Mouse (Mus musculus): ENCODE measurements around the gene C2cd3. TPM values are rescaled to one million over a fixed set of nuclear protein-coding genes. Genes with fewer than 3 reads are reported as not detected.

C2cd3 gene
- 28.9 and 29.7 TPM in 2 replicates for polyA plus RNA-seq (2011; ENCODE audit: insufficient read depth, insufficient read length, low read depth, missing spikeins)

- peak within 1 kb of the TSS; percentile 78 for H3K4me3 ChIP-seq (ENCODE audit: low read depth, low read length)
- H3K9me3 ChIP-seq (replicated peaks; ENCODE audit: control insufficient read depth, insufficient read depth, low read length, poor library complexity, severe bottlenecking), result no peaks in the 10 kb centered on the region
- H3K36me3 ChIP-seq (ENCODE audit: control insufficient read depth, insufficient read depth, low read length, poor library complexity, severe bottlenecking), result peaks cover 8% of the 10 kb centered on the region
- no peak within 1 kb of the TSS for H3K27ac ChIP-seq (ENCODE audit: insufficient read depth, low read length)
- no peaks in the 10 kb centered on the region for H3K27me3 ChIP-seq (ENCODE audit: control insufficient read depth, insufficient read depth, low read length, poor library complexity, severe bottlenecking)
- no peaks in the 10 kb centered on the region for H3K4me1 ChIP-seq (ENCODE audit: control insufficient read depth, insufficient read depth, low read length)
- H3K9ac ChIP-seq (ENCODE audit: low read depth, poor library complexity, severe bottlenecking), result peak within 1 kb of the TSS; percentile 75
- TF ChIP-seq CTCF (IDR thresholded peaks at IDR 0.05; ENCODE audit: low read depth, low read length), result peak; percentile 26
- peak; percentile 88 for TF ChIP-seq POLR2A (IDR thresholded peaks at IDR 0.05; ENCODE audit: insufficient read depth, low read length)
- no peak for TF ChIP-seq EP300 (IDR thresholded peaks at IDR 0.05; ENCODE audit: insufficient read depth, low read depth, low read length)
Measured at GRCm38 (mm10) chr7:100371495-100372451, at the start of gene C2cd3, which contains the start of gene Ppme1. Gene C2cd3, plus strand, starts transcription at chr7:100372233. Gene Ppme1, minus strand, starts transcription at chr7:100372307.

DNA sequence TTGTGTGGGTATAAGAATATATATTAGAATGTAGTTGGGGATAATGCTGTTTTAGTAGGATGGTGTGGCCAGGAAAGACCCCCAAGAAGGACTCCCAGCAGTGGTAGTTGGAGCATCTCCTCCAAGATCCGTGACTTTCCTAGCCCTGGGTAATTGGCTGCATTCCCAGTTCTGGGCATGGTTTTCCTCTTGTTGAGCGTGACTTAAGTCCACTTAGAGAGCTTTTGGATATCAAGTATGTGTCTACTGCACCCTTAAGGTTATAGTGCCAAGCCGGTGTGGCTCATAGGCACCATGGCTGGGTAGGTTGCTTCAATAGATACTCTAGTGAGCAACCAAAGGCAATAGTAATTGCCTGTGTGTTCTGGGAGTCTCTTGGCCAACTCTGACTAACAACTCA, 48.3 kb upstream of the C2cd3 start:
- H3K36me3 ChIP-seq (ENCODE audit: control insufficient read depth, insufficient read depth, low read length, poor library complexity, severe bottlenecking), result no peaks in the 10 kb centered on the region
- H3K9me3 ChIP-seq (replicated peaks; ENCODE audit: control insufficient read depth, insufficient read depth, low read length, poor library complexity, severe bottlenecking), result no peaks in the 10 kb centered on the region
- no peak for TF ChIP-seq EP300 (IDR thresholded peaks at IDR 0.05; ENCODE audit: insufficient read depth, low read depth, low read length)
- TF ChIP-seq CTCF (IDR thresholded peaks at IDR 0.05; ENCODE audit: low read depth, low read length), result no peak
- no peak for TF ChIP-seq POLR2A (IDR thresholded peaks at IDR 0.05; ENCODE audit: insufficient read depth, low read length)
- no peaks in the 10 kb centered on the region for H3K4me1 ChIP-seq (ENCODE audit: control insufficient read depth, insufficient read depth, low read length)
- no peaks in the 10 kb centered on the region for H3K27me3 ChIP-seq (ENCODE audit: control insufficient read depth, insufficient read depth, low read length, poor library complexity, severe bottlenecking)
- H3K9ac ChIP-seq (ENCODE audit: low read depth, poor library complexity, severe bottlenecking), result no peak overlapping the region
- H3K27ac ChIP-seq (ENCODE audit: insufficient read depth, low read length), result no peak overlapping the region
- H3K4me3 ChIP-seq (ENCODE audit: low read depth, low read length), result no peak overlapping the region

DNA sequence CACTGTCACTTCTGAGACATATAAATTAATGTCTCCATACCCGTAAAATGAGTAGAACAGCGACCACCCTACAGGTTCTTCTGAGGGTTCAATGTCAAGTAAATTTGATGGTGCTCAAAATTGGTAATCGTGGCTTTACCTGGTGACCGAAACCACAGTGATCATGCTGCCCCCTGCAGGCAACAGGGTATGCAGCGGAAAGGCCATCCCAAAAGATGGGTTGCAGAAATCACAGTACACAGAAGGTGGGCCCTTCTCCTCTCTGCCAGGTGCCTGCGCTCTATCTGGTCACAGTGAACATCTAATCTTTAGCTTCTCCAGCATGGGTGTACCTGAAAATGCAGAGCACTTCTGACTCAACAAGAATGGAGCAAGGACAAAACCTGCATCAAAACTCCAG, 46.6 kb upstream of the C2cd3 start:
- no peak overlapping the region for H3K4me3 ChIP-seq (ENCODE audit: low read depth, low read length)
- no peaks in the 10 kb centered on the region for H3K36me3 ChIP-seq (ENCODE audit: control insufficient read depth, insufficient read depth, low read length, poor library complexity, severe bottlenecking)
- no peak overlapping the region for H3K27ac ChIP-seq (ENCODE audit: insufficient read depth, low read length)
- no peaks in the 10 kb centered on the region for H3K9me3 ChIP-seq (replicated peaks; ENCODE audit: control insufficient read depth, insufficient read depth, low read length, poor library complexity, severe bottlenecking)
- H3K4me1 ChIP-seq (ENCODE audit: control insufficient read depth, insufficient read depth, low read length), result no peaks in the 10 kb centered on the region
- H3K9ac ChIP-seq (ENCODE audit: low read depth, poor library complexity, severe bottlenecking), result no peak overlapping the region
- H3K27me3 ChIP-seq (ENCODE audit: control insufficient read depth, insufficient read depth, low read length, poor library complexity, severe bottlenecking), result no peaks in the 10 kb centered on the region
- no peak for TF ChIP-seq POLR2A (IDR thresholded peaks at IDR 0.05; ENCODE audit: insufficient read depth, low read length)
- TF ChIP-seq CTCF (IDR thresholded peaks at IDR 0.05; ENCODE audit: low read depth, low read length), result peak; percentile 87

GRCm38 (mm10) chr7:100327514-100327913, 44.5 kb upstream of the C2cd3 start:
- Histone ChIP-seq H3K27ac (ENCODE audit: insufficient read depth, low read length) (no peak overlapping the region), H3K36me3 (ENCODE audit: control insufficient read depth, insufficient read depth, low read length, poor library complexity, severe bottlenecking) (no peaks in the 10 kb centered on the region; the same call in 1 of the 2 replicates), H3K27me3 (ENCODE audit: control insufficient read depth, insufficient read depth, low read length, poor library complexity, severe bottlenecking) (no peaks in the 10 kb centered on the region), H3K9ac (ENCODE audit: low read depth, poor library complexity, severe bottlenecking) (no peak overlapping the region), H3K9me3 (replicated peaks; ENCODE audit: control insufficient read depth, insufficient read depth, low read length, poor library complexity, severe bottlenecking) (no peaks in the 10 kb centered on the region), H3K4me3 (ENCODE audit: low read depth, low read length) (no peak overlapping the region), H3K4me1 (ENCODE audit: control insufficient read depth, insufficient read depth, low read length) (no peaks in the 10 kb centered on the region)
- TF ChIP-seq CTCF (IDR thresholded peaks at IDR 0.05; ENCODE audit: low read depth, low read length), result no peak
- TF ChIP-seq EP300 (IDR thresholded peaks at IDR 0.05; ENCODE audit: insufficient read depth, low read depth, low read length), result no peak

DNA sequence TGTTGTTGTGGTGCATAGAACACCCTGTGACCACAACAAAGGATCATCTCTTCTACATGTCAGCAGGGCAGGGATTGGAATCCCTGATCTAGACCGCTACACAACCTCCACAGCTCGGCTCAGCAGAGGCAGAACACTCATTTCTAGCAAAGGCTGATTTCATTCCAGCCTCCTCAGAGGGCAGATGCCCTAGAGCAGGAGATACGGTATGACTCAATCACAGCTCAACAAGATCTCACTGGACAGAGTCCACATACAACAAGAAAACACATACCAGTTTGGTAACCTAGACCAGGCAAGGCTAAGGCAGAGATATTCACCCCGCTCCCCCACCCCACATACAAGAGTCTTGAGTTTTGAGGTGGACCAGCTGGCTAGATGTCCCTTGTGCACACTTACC, 43.4 kb upstream of the C2cd3 start:
- H3K4me3 ChIP-seq (ENCODE audit: low read depth, low read length), result no peak overlapping the region
- no peaks in the 10 kb centered on the region for H3K27me3 ChIP-seq (ENCODE audit: control insufficient read depth, insufficient read depth, low read length, poor library complexity, severe bottlenecking)
- H3K27ac ChIP-seq (ENCODE audit: insufficient read depth, low read length), result no peak overlapping the region
- H3K4me1 ChIP-seq (ENCODE audit: control insufficient read depth, insufficient read depth, low read length), result no peaks in the 10 kb centered on the region
- no peaks in the 10 kb centered on the region; the same call in 1 of the 2 replicates for H3K36me3 ChIP-seq (ENCODE audit: control insufficient read depth, insufficient read depth, low read length, poor library complexity, severe bottlenecking)
- no peaks in the 10 kb centered on the region for H3K9me3 ChIP-seq (replicated peaks; ENCODE audit: control insufficient read depth, insufficient read depth, low read length, poor library complexity, severe bottlenecking)
- TF ChIP-seq POLR2A (IDR thresholded peaks at IDR 0.05; ENCODE audit: insufficient read depth, low read length) (no peak), CTCF (IDR thresholded peaks at IDR 0.05; ENCODE audit: low read depth, low read length) (no peak), EP300 (IDR thresholded peaks at IDR 0.05; ENCODE audit: insufficient read depth, low read depth, low read length) (no peak)
- no peak overlapping the region for H3K9ac ChIP-seq (ENCODE audit: low read depth, poor library complexity, severe bottlenecking)

DNA sequence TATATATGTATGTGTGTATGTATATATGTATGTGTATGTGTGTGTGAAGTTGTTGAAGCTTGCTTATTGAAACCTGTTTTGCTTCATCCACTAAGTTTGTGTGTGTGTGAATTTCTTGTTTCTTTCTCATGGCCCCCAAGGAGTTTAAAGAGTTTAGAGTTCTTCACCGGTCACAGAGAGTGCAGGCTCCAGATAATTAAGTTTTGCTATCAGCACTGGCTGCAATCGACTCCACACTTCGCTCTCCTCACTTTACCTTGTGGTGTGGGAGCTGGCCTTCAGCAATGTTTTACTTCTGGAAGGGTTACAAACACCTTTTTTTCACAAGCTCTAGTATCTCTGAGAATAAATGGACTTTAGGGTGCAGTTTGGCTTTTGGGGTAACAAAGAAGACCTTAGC, 40.8 kb upstream of the C2cd3 start:
- Histone ChIP-seq H3K9ac (ENCODE audit: low read depth, poor library complexity, severe bottlenecking) (no peak overlapping the region), H3K4me3 (ENCODE audit: low read depth, low read length) (no peak overlapping the region), H3K9me3 (replicated peaks; ENCODE audit: control insufficient read depth, insufficient read depth, low read length, poor library complexity, severe bottlenecking) (no peaks in the 10 kb centered on the region)

More for the DNA sequence above, 40.8 kb upstream of the C2cd3 start:
- Histone ChIP-seq H3K27me3 (ENCODE audit: control insufficient read depth, insufficient read depth, low read length, poor library complexity, severe bottlenecking) (no peaks in the 10 kb centered on the region), H3K36me3 (ENCODE audit: control insufficient read depth, insufficient read depth, low read length, poor library complexity, severe bottlenecking) (peaks cover 7% of the 10 kb centered on the region), H3K27ac (ENCODE audit: insufficient read depth, low read length) (no peak overlapping the region), H3K4me1 (ENCODE audit: control insufficient read depth, insufficient read depth, low read length) (no peaks in the 10 kb centered on the region)
- TF ChIP-seq CTCF (IDR thresholded peaks at IDR 0.05; ENCODE audit: low read depth, low read length) (no peak), EP300 (IDR thresholded peaks at IDR 0.05; ENCODE audit: insufficient read depth, low read depth, low read length) (no peak), POLR2A (IDR thresholded peaks at IDR 0.05; ENCODE audit: insufficient read depth, low read length) (no peak)
